Mouse (Mus musculus): Measurements from ENCODE around the gene Tmem72. TPM values are rescaled to one million over a fixed set of nuclear protein-coding genes. Genes with fewer than 3 reads are reported as not detected.
A peak's percentile ranks its signal among the peaks of the same experiment; 100 is the strongest.

Gene Tmem72
- total and polyA plus RNA-seq, 3 experiments: 0.01 to 0.04 TPM; not detected in 1

GRCm38 (mm10) chr6:116697896-116698425, 18.8 kb downstream of the Tmem72 start:
- H3K79me2 ChIP-seq (ENCODE audit: control insufficient read depth, insufficient read depth, low read length, poor library complexity): no peaks in the 10 kb centered on the region
- H3K27ac ChIP-seq (ENCODE audit: control insufficient read depth, low read depth, low read length): no peak overlapping the region
- no peaks in the 10 kb centered on the region for H3K9me3 ChIP-seq (replicated peaks; ENCODE audit: insufficient read depth, low read length)
- no peaks in the 10 kb centered on the region for H3K4me1 ChIP-seq (ENCODE audit: control insufficient read depth in 1 of 2, insufficient read depth in 2 of 2, low read length in 2 of 2)
- no peak overlapping the region for H3K9ac ChIP-seq (ENCODE audit: control insufficient read depth, low read depth, low read length, poor library complexity, severe bottlenecking)
- H3K27me3 ChIP-seq (ENCODE audit: control insufficient read depth in 1 of 2, insufficient read depth in 2 of 2, low read length in 2 of 2): no peaks in the 10 kb centered on the region
- TF ChIP-seq CTCF (IDR thresholded peaks at IDR 0.05 in 2 of 3, conservative IDR thresholded peaks at IDR 0.05 in 1 of 3; ENCODE audit: control insufficient read depth in 1 of 3, insufficient read depth in 1 of 3, low read depth in 2 of 3, low read length in 3 of 3, poor library complexity in 1 of 3, severe bottlenecking in 1 of 3) (no peak), GATA1 (IDR thresholded peaks at IDR 0.05; ENCODE audit: low read depth, low read length) (no peak), EP300 (IDR thresholded peaks at IDR 0.05; ENCODE audit: low read depth in 1 of 2, low read length in 2 of 2) (no peak), ZNF384 (IDR thresholded peaks at IDR 0.05; ENCODE audit: low read depth, low read length) (no peak), MYC (IDR thresholded peaks at IDR 0.05; ENCODE audit: low read depth, low read length) (no peak), MAZ (IDR thresholded peaks at IDR 0.05; ENCODE audit: low read depth, low read length) (no peak), SMC3 (IDR thresholded peaks at IDR 0.05; ENCODE audit: low read depth, low read length) (no peak)
- no peak for DNase-seq (ENCODE audit: low read depth, low spot score)
- H3K4me3 ChIP-seq (ENCODE audit: control insufficient read depth in 1 of 2, insufficient read depth in 1 of 2, low read depth in 2 of 2, low read length in 2 of 2): no peak overlapping the region
- no peaks in the 10 kb centered on the region for H3K36me3 ChIP-seq (ENCODE audit: control insufficient read depth in 1 of 2, insufficient read depth in 2 of 2, low read length in 2 of 2)

GRCm38 (mm10) chr6:116697413-116697812, 19.3 kb downstream of the Tmem72 start:
- DNase-seq (ENCODE audit: low read depth, low spot score): peak; percentile 18
- no peak overlapping the region for H3K9ac ChIP-seq (ENCODE audit: control insufficient read depth, low read depth, low read length, poor library complexity, severe bottlenecking)
- H3K27me3 ChIP-seq (ENCODE audit: control insufficient read depth in 1 of 2, insufficient read depth in 2 of 2, low read length in 2 of 2): no peaks in the 10 kb centered on the region

GRCm38 (mm10) chr6:116694346-116694745, 22.4 kb downstream of the Tmem72 start:
- Histone ChIP-seq H3K9me3 (replicated peaks; ENCODE audit: insufficient read depth, low read length) (no peaks in the 10 kb centered on the region), H3K9ac (ENCODE audit: control insufficient read depth, low read depth, low read length, poor library complexity, severe bottlenecking) (no peak overlapping the region), H3K4me3 (ENCODE audit: control insufficient read depth in 1 of 2, insufficient read depth in 1 of 2, low read depth in 2 of 2, low read length in 2 of 2) (no peak overlapping the region)

More at GRCm38 (mm10) chr6:116697413-116697812, 19.3 kb downstream of the Tmem72 start:
- no peaks in the 10 kb centered on the region for H3K4me1 ChIP-seq (ENCODE audit: control insufficient read depth in 1 of 2, insufficient read depth in 2 of 2, low read length in 2 of 2)
- H3K36me3 ChIP-seq (ENCODE audit: control insufficient read depth in 1 of 2, insufficient read depth in 2 of 2, low read length in 2 of 2): no peaks in the 10 kb centered on the region
- TF ChIP-seq RAD21 (IDR thresholded peaks at IDR 0.05; ENCODE audit: low read depth, low read length) (peak; percentile 38), SMC3 (IDR thresholded peaks at IDR 0.05; ENCODE audit: low read depth, low read length) (peak; percentile 55), CTCF (IDR thresholded peaks at IDR 0.05 in 2 of 3, conservative IDR thresholded peaks at IDR 0.05 in 1 of 3; ENCODE audit: control insufficient read depth in 1 of 3, insufficient read depth in 1 of 3, low read depth in 2 of 3, low read length in 3 of 3, poor library complexity in 1 of 3, severe bottlenecking in 1 of 3) (peak; percentile 39 to 44 (median 41)), MEF2A (IDR thresholded peaks at IDR 0.05; ENCODE audit: extremely low read depth, insufficient replicate concordance, low read depth, low read length, poor library complexity, severe bottlenecking) (no peak), ZC3H11A (IDR thresholded peaks at IDR 0.05; ENCODE audit: low read depth, low read length) (0 out of 2 replicates have a peak, but pooled peaks have one; percentile 22)
- no peak overlapping the region for H3K4me3 ChIP-seq (ENCODE audit: control insufficient read depth in 1 of 2, insufficient read depth in 1 of 2, low read depth in 2 of 2, low read length in 2 of 2)
- no peaks in the 10 kb centered on the region for H3K79me2 ChIP-seq (ENCODE audit: control insufficient read depth, insufficient read depth, low read length, poor library complexity)
- no peak overlapping the region for H3K27ac ChIP-seq (ENCODE audit: control insufficient read depth, low read depth, low read length)
- no peaks in the 10 kb centered on the region for H3K9me3 ChIP-seq (replicated peaks; ENCODE audit: insufficient read depth, low read length)

More at GRCm38 (mm10) chr6:116694346-116694745, 22.4 kb downstream of the Tmem72 start:
- H3K27ac ChIP-seq (ENCODE audit: control insufficient read depth, low read depth, low read length): no peak overlapping the region
- DNase-seq (ENCODE audit: low read depth, low spot score): no peak
- H3K4me1 ChIP-seq (ENCODE audit: control insufficient read depth in 1 of 2, insufficient read depth in 2 of 2, low read length in 2 of 2): no peaks in the 10 kb centered on the region
- H3K36me3 ChIP-seq (ENCODE audit: control insufficient read depth in 1 of 2, insufficient read depth in 2 of 2, low read length in 2 of 2): no peaks in the 10 kb centered on the region
- H3K79me2 ChIP-seq (ENCODE audit: control insufficient read depth, insufficient read depth, low read length, poor library complexity): no peaks in the 10 kb centered on the region
- no peaks in the 10 kb centered on the region for H3K27me3 ChIP-seq (ENCODE audit: control insufficient read depth in 1 of 2, insufficient read depth in 2 of 2, low read length in 2 of 2)
- no peak for TF ChIP-seq ELF1 (IDR thresholded peaks at IDR 0.05; ENCODE audit: low read depth, low read length)
